Mouse (Mus musculus) heart, adult 2 months (tissue): ENCODE data around the gene Rrp8.

Experiments used
- CTCF ChIP-seq: fragments of 200-600 bp; IDR thresholded peaks from 2 replicates; pipeline ENCODE4 v1.8.1; 2022; ENCODE audit warnings: antibody characterized with exemption, mild to moderate bottlenecking, moderate library complexity
- POLR2A ChIP-seq: fragments of 200-500 bp; IDR thresholded peaks from 2 replicates; pipeline ENCODE4 v1.6.1; 2011; ENCODE audit warnings: mild to moderate bottlenecking, low read depth, low read length, control low read depth; ENCODE audit not compliant: insufficient read depth

GRCm38 (mm10) chr7:105762517-105763270 is 25.5 kb upstream of the Rrp8 start:
- TF ChIP-seq CTCF (no peak), POLR2A (no peak)
